Mouse (Mus musculus) right cerebral cortex, postnatal 36 days (tissue): ENCODE data around the gene Ptpn21.
A peak's percentile ranks its signal among the peaks of the same experiment; 100 is the strongest.

Experiments used
- DNase-seq, 2 experiments: peaks; one replicate each; pipeline ENCODE4 v3.0.0; 2022; ENCODE audit warnings: low spot score in 2 of 2, mixed read lengths in 1 of 2

The Ptpn21 gene

GRCm38 (mm10) chr12:98736951-98737800 lies at the start of gene Ptpn21:
Gene Ptpn21 (minus strand): TSS chr12:98737405.
- no peak for DNase-seq

GRCm38 (mm10) chr12:98784251-98784650 lies 47.0 kb upstream of the Ptpn21 start:
- DNase-seq = no peak

DNA sequence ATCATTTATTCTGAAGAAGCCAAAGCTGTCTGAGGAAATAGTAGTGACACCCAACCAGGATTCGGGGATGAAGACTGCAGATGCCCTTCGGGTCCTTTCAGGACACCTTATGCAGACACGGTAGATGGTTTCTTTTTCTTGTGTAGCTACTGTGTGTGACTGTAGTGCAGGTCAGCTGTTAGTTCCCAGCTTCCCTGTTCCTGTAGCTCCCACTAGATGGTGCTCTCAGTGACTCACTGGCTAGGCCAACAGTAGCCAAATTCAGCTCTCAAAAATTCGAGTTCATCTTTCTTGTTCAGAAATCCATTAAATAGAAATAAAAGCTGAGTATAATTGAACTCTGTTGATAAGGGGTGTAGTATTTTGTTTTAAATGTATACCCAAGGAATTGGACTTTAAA lies 41.9 kb upstream of the Ptpn21 start:
- DNase-seq = no peak

GRCm38 (mm10) chr12:98777509-98777908 lies 40.3 kb upstream of the Ptpn21 start:
- DNase-seq = no peak

DNA sequence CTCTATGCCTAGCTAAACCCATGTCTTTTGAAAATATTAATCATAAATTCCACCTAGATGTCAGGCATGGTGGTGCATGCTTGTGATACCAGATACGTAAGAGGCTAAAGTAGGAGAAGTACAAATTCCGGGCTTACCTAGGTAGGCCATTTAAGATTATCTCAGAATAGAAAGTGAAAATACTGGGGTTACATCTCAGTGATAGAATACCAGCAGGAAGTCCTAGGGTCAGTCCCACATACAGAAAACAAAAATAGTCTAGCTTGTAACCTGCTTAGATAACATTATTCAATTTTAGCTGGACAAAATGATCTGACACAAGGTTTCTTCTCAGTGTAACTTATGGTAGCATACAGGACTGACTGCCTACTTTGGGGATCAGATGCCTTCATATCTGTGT lies 29.0 kb upstream of the Ptpn21 start:
- no peak for DNase-seq

DNA sequence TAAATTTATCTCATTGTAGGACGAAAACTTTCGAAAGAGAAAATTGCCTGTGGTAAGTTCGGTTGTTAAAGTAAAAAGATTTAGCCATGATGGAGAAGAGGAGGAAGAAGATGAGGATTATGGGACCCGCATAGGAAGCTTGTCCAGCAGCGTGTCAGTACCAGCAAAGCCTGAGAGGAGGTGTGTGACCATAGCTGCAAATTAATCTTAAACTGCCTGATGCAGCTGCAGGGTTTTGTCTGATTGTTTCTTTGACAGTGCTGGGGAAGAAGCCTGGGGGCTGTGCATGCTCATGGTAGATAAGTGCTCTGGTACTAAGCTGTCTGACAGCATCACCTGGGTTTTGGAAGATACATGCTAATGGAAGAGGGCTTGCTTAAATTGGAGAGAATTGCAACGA lies 22.5 kb upstream of the Ptpn21 start:
- DNase-seq = no peak

DNA sequence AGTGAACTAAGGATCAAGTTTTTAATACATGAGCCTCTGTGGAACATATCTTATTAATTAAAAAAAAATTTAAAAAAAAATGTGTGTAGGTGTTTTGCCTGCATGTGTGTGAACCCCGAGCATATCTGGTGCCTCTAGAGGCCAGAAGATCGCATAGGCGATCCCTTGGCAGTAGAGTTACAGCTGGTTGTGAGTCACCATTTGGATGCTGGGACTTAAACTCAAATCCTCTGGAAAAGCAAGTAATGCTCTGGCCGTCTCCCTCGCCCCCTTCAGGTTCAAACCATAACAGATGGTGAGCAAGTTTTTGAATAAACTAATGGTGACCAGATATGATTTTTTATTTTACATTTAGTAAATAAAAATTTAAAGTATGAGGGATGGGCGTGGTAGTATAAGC lies 20.4 kb upstream of the Ptpn21 start:
- DNase-seq = no peak

DNA sequence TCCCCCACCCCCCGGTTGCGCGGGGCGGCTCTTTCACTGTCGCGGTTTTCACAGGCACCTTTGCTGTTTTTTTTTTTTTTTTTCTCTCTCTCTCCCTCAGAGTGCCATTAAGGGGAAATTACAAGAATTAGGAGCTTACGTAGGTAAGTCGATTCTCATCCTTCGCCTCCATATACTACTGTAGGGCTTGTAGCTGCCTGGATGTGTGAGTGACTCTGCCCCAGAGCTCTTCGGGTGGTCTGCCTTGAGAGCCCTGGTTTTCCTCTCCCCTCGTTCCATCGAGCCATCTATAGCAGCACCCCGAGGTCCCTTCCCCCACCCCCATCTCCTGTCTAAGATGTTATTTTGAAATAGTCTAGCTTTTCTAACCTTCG lies 10.2 kb upstream of the Ptpn21 start:
- no peak for DNase-seq

DNA sequence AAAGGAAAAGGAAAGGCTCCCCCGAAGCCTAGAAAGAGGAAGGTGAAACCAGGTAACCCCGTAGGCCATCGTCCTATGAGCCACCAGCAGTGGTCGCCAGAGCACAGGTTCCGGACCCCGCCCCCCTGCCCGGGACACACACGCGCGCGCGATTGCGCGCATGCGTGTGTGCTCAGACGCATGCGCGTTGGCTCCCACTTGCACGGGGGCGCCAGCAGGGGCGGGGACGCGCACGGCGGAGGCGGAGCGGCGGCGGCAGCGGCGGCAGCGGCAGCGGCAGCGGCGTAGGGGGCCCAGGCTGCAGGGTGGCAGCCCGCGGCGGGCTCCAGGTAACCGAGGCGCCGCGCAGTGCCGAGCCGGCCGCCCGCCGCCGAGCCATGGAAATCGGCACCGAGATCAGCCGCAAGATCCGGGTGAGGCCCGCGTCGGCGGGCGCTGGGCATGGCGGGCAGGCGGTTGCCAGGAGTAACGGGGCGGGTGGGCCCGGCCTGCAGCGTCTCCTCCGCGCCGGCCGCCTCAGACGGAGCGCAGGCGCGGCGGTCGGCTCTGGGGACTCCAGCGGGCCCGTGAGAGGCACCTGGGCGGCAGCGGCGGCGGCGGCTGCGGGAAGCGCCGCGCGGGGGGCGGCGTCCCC lies 9.7 kb upstream of the Ptpn21 start, which contains the start of gene Zc3h14:
Gene Zc3h14 (plus strand): TSS at position 219 of the 634 bp plus-strand sequence.
- peak; percentile 77 to 82 for DNase-seq

DNA sequence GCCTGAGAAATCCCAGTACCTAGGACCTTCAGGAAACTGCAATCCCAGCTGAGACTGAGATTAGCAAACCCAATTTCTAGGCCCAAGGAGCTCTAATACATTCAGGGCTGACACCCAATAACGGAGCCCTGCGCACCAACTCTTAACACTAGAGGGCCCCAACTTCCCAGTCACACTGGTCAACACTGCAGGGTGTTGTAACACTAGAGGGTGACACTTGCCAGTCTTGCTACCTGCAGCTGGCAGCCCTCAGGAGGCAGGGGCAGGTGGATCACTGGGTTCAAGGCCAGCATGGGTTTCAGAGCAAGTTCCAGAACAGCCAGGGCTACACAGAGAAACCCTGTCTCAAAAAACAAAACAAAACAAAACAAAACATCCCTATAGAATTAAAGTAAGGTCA lies 8.9 kb upstream of the Ptpn21 start:
- DNase-seq = no peak

- no peak for DNase-seq
Observed at GRCm38 (mm10) chr12:98745626-98746025, 8.4 kb upstream of the Ptpn21 start.

- DNase-seq = no peak
Observed at GRCm38 (mm10) chr12:98741011-98741501, 3.9 kb upstream of the Ptpn21 start.

- no peak for DNase-seq
Observed at GRCm38 (mm10) chr12:98737801-98738350, 671 bp upstream of the Ptpn21 start.

- DNase-seq = no peak
Observed at GRCm38 (mm10) chr12:98734880-98735801, 2.1 kb downstream of the Ptpn21 start.

- peak; percentile 71 to 74 for DNase-seq
Observed at GRCm38 (mm10) chr12:98734246-98734879, 2.8 kb downstream of the Ptpn21 start.

GRCm38 (mm10) chr12:98733776-98734175 lies 3.4 kb downstream of the Ptpn21 start:
- no peak for DNase-seq

DNA sequence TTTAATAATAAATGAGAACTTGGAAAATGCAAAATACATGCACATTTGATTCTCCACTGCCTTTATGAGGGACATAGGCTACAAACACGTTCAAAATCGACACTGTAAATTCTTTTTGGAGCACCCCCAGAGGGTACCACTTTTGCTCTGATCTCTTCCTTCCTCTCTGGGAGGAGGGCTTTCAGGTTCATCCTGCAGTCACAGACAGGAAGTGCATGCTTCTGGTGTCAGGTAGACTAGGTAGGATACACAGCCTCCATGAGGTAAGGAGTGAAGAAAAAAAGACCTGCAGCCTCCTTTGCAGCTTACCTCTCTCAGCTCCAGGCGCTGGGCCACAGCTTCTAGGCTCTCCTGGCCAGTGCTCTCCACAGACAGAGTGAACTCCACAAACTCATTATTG lies 4.0 kb downstream of the Ptpn21 start:
- DNase-seq = no peak

GRCm38 (mm10) chr12:98730682-98731081 lies 6.5 kb downstream of the Ptpn21 start:
- no peak for DNase-seq

- DNase-seq = no peak
Observed at GRCm38 (mm10) chr12:98727186-98727585, 10.0 kb downstream of the Ptpn21 start.

DNA sequence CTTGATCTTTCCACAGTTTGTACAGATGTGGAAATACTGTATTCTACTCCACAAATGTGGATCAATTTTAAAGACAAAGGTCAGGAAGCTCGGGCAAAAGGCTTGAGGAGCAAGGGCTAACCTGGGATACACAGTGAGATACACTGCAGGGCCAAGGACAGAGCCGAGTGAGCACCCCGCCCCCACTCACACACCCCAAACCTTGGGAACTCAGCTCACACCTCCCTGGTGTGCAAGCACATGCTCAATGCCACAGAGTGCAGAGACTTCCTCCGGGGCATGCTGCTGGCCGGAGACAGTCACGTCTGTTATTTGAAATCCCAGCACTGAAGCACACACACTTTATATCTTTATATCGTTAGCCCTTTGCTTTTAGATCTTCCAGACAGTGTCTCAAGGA lies 11.1 kb downstream of the Ptpn21 start:
- no peak for DNase-seq

- no peak for DNase-seq
Observed at GRCm38 (mm10) chr12:98724976-98725375, 12.2 kb downstream of the Ptpn21 start.
